Mouse (Mus musculus) heart, adult 8-10 months (tissue): Measurements from ENCODE around the gene Cpn1. TPM values are rescaled to one million over a fixed set of nuclear protein-coding genes. Genes with fewer than 3 reads are reported as not detected.
A peak's percentile ranks its signal among the peaks of the same experiment; 100 is the strongest.

Source experiments
- DNase-seq: peaks from one replicate; pipeline ENCODE4 v3.0.0; 2022; ENCODE audit warnings: low spot score
- total RNA-seq, 4 experiments: library from RNA; stranded (reverse); gene quantifications; 2 replicates each; pipeline ENCODE4 v1.2.4; 2022

The Cpn1 gene
- under 1 TPM in 3 of 4 experiments, not detected in 1; 0.19 to 0.22 (median 0.19) TPM for total RNA-seq

DNA sequence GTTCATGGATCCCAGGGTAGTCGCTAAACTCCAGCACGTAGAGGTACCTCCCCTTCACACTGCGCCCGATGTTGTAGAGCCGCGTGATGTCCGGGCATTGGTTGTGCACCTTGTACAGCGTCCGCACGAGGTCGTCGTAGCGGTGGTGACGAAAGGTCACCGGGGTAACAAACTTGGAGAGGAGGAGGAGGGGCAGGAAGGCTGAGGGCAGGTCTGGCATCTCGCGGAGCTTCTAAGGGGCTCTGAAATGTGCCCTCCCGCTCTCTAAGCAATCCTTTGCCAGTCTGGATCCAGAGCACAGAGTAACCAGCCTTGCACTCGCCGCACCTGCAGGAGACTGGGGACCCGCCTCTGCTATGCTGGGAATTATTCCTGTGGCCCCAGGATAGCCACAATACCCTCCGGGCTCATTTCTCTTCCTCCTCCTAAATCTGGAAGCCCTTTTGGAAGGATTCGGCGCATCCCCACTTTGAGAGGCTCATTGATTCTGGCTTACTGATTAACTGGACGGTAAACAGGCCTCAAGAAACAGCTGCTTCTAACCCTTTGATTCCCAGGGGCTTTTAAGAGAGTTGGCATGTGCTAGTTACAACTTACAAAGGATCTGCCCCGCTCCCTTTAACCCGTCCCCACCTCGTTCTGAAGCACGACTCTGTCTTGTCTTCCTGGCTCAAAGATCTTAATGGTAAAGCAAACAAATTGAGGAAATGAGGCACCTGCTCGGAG lies at the start of gene Cpn1:
TSS of gene Cpn1 (minus strand) at position 488 of the 726 bp plus-strand sequence.
- no peak for DNase-seq

DNA sequence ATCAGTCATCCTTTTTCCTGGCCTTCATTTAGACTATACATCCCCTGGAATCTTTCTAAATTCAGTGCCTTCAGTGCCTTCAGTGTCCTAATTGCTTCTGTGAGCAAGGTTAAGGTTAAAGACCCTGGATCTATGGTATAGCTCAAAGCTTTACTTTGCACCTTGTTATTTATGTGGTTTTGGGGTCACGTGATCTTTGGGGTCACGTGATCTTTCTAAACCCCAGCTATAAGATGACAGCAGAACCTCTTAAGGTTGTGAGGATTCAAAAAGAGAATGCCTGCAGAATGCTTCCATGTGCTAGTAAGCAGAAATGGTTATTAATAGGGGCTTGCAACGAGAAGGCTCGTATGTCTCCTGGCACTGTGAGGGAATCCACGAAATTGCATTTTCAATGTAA lies 47.0 kb upstream of the Cpn1 start:
- no peak for DNase-seq

DNA sequence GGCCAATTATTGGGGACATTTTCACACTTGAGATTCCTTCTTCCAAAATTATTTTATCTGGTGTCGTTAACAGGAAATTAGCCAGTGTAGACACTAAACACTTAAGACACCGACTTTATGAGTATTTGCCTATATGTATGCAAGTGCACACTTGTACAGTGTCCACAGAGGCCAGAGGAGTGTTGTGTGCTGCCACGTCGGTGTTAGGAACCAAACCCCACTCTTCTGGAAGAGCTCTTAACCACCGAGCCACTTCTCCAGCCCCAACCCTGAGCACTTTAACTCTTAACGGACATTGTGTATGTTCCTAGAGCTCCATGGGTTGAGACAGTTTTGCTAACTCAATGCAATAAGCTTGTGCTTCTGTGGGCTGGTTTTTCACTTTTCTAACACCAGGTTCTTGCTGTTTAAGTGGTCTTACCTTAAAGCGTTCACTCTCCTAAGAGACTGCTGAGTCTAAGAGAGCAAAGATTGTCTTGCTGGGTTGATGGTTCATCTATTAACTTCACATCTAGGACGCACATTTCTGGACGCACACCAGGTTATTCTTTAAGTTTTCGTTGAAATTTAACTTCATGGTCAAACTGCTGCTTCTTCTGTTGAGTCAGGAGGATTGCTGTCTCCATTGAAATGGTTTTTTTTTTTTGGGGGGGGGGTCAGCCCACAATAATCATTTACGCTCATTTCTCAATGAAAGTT lies 45.8 kb upstream of the Cpn1 start:
- DNase-seq = no peak

DNA sequence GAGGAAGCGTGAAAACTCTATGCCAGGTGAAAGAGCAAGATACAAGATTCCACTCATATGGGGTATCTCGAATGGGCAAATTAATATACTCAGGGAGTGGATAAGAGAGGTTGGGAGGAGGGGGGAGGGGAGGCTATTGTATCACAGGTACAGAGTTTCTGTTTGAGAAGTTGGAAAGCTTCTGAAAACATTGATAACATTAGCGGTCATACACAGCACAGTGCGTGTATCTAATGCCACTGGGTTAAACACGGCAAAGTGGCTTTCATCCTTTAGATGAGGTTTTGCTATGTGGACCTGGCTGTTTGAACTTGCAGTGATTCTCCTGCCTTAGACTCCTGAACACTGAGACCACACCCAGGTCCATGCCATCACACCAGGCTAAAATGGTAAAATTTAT lies 43.7 kb upstream of the Cpn1 start:
- no peak for DNase-seq

DNA sequence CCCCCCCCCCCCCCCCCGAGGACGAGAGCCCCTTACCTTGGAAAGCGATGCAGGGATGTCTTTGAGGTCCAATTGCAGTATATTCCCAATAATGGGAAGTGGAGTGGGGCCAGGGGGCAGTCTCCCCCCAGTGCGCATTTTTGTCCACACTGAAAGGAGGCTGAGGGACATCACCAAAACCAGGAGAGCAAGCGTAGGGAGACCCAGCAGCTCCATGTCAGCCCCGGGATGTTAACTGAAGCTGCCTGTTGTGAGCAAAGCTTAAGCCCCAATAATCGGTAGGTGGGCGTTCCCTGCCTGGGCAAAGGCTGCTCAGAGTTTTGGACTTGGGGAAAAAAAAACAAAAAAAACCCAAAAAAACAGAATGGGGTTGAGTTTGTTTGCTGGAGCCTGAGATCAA lies 42.6 kb upstream of the Cpn1 start, which contains the start of gene Cyp2c23:
TSS of gene Cyp2c23 (minus strand) at position 237 of the 400 bp plus-strand sequence.
- DNase-seq = no peak

DNA sequence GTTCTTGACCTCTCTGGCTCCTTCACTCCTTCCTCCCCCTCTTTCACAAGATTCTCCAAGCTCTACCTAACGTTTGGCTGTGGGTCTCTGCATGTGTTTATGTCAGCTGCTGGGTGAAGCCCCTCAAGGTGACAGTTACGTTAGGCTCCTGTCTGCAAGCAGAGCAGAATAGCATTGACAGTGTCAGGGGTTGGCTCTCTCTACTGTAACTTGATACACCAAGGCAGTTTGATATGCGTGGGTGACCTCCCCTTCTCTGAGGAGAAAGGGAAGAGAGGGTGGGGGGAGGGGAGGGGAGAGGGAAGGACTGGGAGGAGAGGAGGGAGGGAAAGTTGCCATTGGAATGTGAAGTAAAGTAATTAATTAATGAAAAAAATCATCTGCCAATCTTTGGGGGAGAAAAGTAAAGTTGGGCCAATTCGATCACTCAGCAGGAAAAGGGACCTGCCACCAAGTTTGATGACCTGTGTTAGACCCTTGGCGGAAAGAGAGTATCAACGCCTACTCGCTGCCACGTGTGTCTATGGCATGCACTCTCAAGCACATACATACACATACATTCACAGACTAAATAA lies 40.7 kb upstream of the Cpn1 start:
- DNase-seq = no peak

DNA sequence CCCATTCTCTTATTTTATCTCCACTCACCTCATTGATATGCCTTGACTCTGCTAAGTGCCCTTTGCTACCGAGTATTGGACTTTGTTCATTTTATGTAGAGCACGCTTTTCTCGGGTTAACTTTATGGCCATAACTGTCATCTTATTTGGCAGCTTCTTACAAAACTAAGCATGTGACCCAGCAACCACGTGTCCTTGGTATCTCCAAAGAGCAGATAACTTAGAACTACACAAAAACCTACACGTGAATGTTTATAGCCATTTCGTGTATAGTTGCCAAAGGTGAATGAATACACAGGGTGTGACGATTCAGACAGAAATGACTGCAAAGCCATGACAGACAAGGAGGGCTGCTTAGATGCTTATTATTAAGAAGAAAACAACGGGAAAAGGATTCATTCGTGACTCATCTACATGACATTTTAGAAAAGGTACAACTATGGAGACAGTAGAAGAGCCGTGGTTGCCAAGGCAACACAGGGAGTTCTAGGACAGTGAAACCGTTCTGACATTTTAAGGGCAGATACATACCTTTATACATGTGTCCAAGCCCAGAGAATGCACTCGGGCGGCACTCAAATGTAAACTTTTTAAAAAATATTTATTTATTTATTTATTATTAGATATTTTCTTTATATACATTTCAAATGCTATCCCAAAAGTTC lies 38.7 kb upstream of the Cpn1 start:
- DNase-seq = no peak

DNA sequence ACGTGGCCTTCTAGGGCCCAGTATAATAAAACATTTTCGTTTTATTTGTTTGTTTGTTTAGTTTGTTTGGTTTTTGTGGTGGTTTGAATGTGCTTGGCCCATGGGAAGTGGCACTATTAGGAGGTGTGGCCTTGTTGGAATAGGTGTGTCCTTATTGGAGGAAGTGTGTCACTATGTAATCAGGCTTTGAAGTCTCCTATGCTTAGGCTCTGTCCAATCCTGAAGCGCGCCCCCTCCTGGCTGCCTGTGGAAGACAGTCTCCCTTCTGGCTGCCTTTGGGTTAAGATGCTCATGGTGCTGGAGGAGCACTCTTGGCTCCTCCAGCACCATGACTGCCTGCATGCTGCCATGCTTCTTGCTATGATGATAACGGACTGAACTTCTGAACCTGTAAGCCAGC lies 36.7 kb upstream of the Cpn1 start:
- no peak for DNase-seq

DNA sequence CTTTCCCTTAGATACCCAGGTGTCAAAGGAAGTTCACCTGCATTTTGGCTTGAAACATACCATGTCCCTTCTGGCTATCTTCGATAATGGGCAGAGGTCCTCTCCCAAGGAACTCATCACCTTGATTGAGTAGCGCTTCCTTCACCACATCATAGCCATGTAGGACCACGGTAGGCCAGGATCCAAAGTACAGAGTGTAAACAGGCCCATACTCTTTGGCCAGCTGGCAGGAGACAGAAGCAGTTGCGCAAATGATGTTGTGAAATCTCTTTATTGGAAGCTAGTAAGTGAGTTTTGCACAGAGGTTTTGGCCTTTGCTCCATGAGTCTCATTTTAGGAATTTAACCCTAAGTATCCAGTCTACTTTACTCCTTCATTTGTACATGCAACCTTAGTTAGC lies 35.1 kb upstream of the Cpn1 start:
- peak; percentile 78 for DNase-seq

DNA sequence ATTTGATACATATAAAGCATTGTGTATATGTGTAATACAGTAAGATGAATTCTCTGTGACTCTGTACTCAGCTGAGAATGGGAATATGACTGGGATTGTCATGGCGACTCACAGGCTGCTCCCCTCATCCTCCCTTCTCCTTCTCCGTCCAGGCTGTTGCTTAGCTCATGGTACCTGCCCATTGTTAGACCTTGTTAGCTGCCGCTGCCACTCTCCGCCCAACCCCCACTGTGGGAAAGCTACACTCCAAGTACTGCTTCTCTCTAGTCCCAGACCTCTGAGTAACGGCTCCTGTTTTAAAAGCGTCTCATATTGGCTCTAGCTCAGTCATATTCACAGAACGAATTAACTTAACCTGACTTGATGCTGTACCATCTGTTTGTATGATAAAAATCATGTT lies 33.4 kb upstream of the Cpn1 start:
- DNase-seq = no peak

DNA sequence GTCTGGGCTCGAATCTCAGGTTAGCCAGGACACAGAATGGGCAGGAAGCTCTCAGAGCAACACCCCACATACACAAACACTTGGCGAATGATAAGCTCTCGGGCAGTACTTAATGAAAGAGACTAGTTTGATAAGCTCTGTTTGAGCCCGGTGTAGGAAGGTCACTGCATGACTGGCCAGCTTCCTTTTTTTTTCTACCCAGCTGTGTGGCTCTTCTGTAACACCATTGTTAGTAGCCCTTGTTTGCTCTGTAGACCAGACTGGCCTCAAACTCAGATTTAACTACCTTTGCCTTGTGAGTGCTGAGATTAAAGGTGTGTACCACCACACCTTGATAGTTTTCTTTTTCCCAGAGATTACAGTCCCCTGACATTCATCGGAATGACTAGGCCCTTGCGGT lies 27.5 kb upstream of the Cpn1 start:
- no peak for DNase-seq

DNA sequence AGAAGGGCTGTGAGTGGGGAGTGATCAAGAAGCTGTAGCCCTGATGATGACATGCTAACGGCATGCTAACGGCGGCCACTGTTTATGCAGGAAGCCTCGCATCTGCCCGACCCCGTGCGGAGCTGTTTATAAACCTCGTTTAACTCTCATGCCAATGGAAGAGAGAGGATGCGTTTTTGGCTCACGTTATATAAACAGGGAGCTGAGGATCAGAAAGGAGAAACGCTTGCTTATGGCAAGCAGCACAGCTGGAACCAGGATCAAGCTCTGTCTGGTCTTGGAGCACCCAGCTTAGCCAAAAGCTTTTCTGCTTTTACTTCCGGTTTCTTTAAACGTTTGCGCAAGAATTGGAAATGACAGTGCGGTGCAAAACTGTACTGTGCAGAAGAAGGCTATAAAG lies 22.4 kb upstream of the Cpn1 start:
- no peak for DNase-seq

DNA sequence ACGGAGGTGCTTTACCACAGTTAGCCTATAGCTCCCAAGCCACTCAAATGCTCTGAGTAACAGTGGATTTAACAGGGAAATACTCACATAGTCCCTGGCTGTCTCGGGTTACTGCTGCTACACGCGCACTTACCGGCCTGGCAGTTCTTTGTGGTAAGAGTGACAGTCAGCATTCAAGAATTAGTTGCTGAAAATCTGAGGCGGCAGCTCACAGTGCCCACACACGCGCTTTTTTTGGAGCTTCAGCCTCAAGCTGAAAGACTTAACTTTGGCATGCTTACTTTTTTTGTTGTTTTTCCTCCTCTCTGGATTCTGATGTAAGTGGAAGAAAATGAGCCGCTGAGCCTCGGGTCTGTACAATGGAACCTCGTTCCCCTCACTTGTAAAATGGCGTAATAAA lies 20.8 kb upstream of the Cpn1 start:
- no peak for DNase-seq

DNA sequence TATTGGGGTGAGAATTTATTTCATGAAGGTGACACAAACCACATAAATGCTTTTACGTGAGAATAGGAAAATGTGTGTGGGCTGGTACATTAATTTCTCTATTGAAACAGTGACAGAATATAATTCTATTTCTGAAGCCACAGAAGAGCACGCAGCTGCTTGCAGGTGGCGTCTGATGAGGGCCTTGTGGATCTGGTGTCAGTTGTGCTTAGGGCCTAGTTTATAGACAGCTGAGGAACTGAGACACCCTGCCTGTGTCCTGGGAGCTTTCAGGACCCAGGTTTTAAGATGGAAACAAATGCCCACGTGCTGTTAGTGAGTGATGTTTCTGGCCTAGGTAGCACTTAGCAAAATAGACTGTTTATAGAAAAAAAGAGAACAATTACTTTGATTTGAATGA lies 18.7 kb upstream of the Cpn1 start:
- no peak for DNase-seq

DNA sequence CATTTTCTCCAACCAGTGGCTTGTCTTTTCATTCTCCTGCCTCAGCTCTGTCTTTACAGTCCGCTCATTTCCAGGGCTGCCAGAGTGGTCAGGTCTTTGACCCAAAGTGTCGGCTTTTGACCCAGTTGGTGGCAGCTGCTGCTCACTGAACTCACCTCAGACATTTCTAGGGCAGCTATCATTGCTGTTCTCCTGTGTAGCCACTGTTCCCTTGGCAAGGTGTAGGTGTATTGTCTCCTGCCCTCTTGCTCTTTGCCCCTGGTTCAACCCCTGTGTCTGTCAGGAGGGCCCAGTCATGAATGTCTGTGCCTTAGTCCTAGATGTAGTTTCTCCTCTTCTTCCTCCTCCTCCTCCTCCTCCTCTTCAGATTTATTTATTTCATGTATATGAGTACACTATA lies 17.9 kb upstream of the Cpn1 start:
- no peak for DNase-seq

DNA sequence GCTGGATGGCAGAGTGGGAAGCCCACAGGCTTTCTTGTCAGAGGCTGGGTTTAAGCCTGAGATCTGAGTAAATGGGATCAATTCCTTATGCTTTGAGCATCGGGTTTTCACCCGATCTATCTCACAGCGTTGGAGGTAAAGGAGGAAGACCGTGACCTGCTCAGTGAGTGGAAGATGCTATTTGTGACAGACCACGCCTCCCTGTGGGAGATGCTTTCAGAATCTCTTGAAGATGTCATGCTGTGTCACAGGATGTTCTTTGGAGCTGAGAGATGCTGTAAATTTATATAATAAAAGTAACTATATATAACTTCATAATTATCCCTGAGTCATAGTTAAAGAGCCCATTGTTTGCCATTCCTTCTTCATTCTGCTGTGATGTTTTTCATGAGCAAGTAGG lies 14.4 kb upstream of the Cpn1 start:
- DNase-seq = no peak

DNA sequence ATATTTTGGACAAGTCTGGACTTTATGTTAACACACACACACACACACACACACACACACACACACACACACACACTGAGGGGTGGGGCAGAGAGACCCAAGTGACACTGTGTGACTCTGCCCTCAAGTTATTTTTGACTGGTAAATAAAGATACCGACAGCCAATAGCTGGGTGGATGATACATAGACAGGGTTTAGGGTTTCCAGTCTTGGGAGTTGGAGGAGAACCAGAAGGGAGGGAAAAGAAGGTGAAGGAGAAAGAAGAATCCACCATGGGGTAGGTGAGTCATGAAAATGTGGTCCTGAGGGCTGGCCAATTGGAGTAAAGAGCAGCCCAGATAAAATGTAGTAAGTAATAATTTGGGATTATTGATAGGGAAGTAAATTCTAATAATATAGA lies 13.7 kb upstream of the Cpn1 start:
- DNase-seq = no peak

DNA sequence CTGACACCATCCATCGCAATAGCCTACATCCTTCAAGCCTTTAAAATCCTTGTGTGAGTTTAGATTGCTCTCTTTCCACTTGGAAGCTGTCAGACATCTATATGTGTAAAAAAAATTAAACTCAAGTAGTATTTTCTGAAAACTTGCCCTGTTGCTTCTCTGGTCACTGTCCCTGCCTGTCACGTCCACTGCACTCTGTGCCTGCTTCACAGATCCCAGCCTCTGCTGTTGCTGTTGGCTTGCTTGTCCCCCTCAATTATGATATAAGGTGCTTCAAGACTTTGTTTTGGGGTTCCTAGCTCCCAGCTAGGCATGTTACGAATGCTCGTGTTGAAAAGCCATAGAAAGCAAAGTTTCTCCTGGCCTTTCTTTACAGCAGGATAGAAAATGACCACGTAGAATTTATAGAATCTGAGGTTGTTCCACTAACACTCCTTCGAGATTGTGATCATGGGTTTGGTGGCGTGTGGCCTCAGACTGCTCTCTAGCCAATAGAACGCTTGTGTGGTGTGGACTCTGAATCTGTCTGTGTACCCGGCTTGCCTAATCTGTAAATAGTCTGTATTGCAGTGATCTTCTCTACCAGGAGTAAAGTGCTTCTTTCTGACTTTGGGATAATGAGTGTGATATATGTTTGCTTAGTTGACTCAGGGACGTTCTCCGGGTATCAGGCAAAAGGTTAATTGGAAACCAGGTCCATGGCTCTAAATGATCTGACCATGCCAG lies 12.6 kb upstream of the Cpn1 start:
- DNase-seq = no peak

DNA sequence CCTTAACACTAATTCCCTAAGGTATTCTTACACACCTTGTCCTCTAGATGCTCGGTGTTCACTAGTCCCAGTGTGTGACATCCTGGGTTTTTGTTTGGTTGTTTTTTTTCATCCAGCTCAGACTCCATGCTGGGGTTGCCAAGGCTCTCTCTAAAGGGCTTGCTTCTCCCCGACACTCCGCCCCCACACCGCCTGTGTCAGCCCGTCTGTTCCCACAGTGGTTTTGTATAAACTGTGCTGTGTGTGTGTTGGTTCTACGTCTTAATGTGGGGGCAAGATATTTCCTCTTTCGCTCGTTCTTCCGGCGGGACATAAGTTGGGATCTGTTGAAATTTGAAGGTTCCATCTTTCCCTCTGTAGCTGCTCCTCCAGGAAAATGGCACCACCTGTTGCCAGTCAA lies 11.7 kb upstream of the Cpn1 start:
- DNase-seq = no peak

DNA sequence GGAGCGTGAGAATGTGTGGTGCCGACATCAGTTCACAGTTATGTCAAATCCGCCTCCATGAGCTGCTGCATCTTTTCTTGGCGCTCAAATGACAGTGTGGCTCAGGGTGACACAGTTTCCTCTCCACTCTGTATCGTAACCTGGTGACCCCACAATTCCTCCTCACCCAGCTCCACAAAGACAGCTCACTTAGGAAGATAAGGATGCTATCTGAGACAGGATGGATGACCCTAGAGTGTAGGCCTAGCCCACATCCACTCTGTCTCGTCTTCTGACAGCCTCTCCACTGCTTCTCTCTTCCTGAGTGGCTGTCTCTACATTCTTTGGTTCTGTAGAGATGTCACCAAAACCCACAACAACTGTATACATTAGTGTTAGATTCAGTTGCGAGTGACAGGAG lies 9.1 kb upstream of the Cpn1 start:
- DNase-seq = no peak

DNA sequence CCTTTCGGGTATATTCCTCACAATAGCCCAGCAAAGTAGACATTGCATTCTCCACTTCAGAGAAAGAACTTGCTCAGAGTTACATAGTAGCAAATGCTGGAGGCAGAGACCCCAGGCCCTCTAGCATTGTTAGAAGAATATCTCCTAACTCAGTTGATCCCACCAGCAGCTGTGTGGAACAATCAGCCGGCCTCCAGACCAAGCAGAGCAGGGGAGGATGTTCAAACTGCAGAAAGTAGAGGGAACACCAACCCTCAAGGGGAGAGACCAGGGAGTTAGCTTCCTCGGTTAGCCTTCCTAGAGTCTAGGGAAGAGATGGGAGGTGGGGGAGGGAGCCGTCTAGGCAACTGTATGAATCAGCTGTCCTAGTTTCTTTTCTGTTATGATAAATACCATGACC lies 6.1 kb upstream of the Cpn1 start:
- DNase-seq = no peak

DNA sequence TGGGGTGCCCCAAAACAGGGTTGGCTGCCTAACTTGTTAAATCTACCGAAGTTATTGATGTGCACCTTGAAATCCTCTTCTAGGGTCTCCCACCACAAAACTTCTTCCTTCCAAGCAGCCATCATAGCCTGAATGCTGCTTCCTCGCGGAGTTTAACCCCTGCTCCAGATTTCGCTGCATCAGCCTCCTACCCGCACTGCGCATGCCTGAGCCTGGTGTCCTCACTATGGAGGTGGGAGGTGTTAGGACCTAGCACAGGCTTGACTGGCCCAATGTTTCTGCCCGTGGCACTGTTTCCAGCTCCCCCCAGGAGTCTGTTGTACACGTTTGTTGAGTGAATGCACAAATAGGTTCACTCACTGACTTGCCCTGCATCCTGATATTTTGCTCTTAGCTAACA lies 4.0 kb upstream of the Cpn1 start:
- no peak for DNase-seq
